Mouse (Mus musculus): ENCODE measurements around the gene Naif1.

The Naif1 gene

GRCm38 (mm10) chr2:32501754-32502324 lies 51.6 kb downstream of the Naif1 start:
- no peak for DNase-seq (ENCODE audit: low spot score in 2 of 2)

GRCm38 (mm10) chr2:32502843-32503242 lies 52.6 kb downstream of the Naif1 start:
- no peak for DNase-seq (ENCODE audit: low spot score in 2 of 2)

- no peak for DNase-seq (ENCODE audit: low spot score in 2 of 2)
Observed at GRCm38 (mm10) chr2:32503588-32503987, 53.3 kb downstream of the Naif1 start.

GRCm38 (mm10) chr2:32505536-32505935 lies 55.3 kb downstream of the Naif1 start:
- no peak for DNase-seq (ENCODE audit: low spot score in 2 of 2)
